14 mouse cellular contexts compared by ENCODE assay signal in genomic region chr2:72976036-72976435, GRCm38 (mm10). TPM values are rescaled to one million over a fixed set of nuclear protein-coding genes. Genes with fewer than 3 reads are reported as not detected.
DNase-seq lines count a peak whose midpoint lies in the region; ATAC-seq and TF ChIP-seq lines count a peak whose summit lies in the region.
"Had no signal": no experiment of that assay in that cellular context is flagged by ENCODE, and none has a peak within 500 bp of the region (broad histone marks: within the 10 kb centered on the region; RNA-seq: fewer than 3 reads in every experiment).

No protein-coding gene starts in this region.

- no peaks in the 10 kb centered on the region for H3K9me3 ChIP-seq in heart, embryonic 13.5 days
- H3K9me3 ChIP-seq in heart, embryonic 10.5 days = no peaks in the 10 kb centered on the region
- H3K9me3 ChIP-seq in liver, embryonic 12.5 days (replicated peaks) = no peaks in the 10 kb centered on the region
- H3K9me3 ChIP-seq in stomach, embryonic 16.5 days (replicated peaks; ENCODE audit: control insufficient read depth, low read length) = no peaks in the 10 kb centered on the region
- no peaks in the 10 kb centered on the region for H3K9me3 ChIP-seq in stomach, postnatal 0 days (ENCODE audit: control insufficient read depth, low read length)
- H3K9me3 ChIP-seq: stomach, embryonic 15.5 days had no signal

- H3K4me3 ChIP-seq in heart, embryonic 13.5 days = no peak overlapping the region
- no peak overlapping the region for H3K4me3 ChIP-seq in heart, embryonic 10.5 days
- peak overlapping the region; percentile 15; the same call in 1 of the 2 replicates for H3K4me3 ChIP-seq in liver, embryonic 12.5 days
- H3K4me3 ChIP-seq in stomach, embryonic 16.5 days (replicated peaks; ENCODE audit: low read length) = no peak overlapping the region
- H3K4me3 ChIP-seq in stomach, postnatal 0 days (ENCODE audit: low read depth, low read length) = no peak overlapping the region
- H3K4me3 ChIP-seq: stomach, embryonic 15.5 days had no signal

- ATAC-seq in heart, embryonic 13.5 days (ENCODE audit: extremely low read depth, insufficient number of reproducible peaks, low FRiP score, low TSS enrichment) = no peak
- ATAC-seq in liver, embryonic 12.5 days = no peak
- no peak for ATAC-seq in stomach, embryonic 16.5 days (ENCODE audit: insufficient read depth, low FRiP score)
- no peak for ATAC-seq in stomach, postnatal 0 days (ENCODE audit: low FRiP score, low TSS enrichment)

- peaks cover 30% of the 10 kb centered on the region for H3K4me1 ChIP-seq in heart, embryonic 13.5 days
- H3K4me1 ChIP-seq in heart, embryonic 10.5 days = peaks cover 8% of the 10 kb centered on the region; the same call in 1 of the 2 replicates
- H3K4me1 ChIP-seq in liver, embryonic 12.5 days = peaks cover 31% of the 10 kb centered on the region
- H3K4me1 ChIP-seq in stomach, embryonic 16.5 days (ENCODE audit: control insufficient read depth, insufficient read depth, low read length) = peaks cover 12% of the 10 kb centered on the region
- no peaks in the 10 kb centered on the region for H3K4me1 ChIP-seq in stomach, postnatal 0 days (replicated peaks; ENCODE audit: control insufficient read depth, insufficient read depth)

- H3K27ac ChIP-seq in heart, embryonic 13.5 days (replicated peaks) = no peak overlapping the region
- H3K27ac ChIP-seq in heart, embryonic 10.5 days = no peak overlapping the region
- H3K27ac ChIP-seq in liver, embryonic 12.5 days = no peak overlapping the region
- peak overlapping the region; percentile 24; the same call in 1 of the 2 replicates for H3K27ac ChIP-seq in stomach, embryonic 16.5 days (ENCODE audit: low read length)
- H3K27ac ChIP-seq in stomach, postnatal 0 days (replicated peaks) = no peak overlapping the region
- H3K27ac ChIP-seq: stomach, embryonic 15.5 days had no signal

- TF ChIP-seq EP300 in stomach, postnatal 0 days (optimal IDR thresholded peaks at IDR 0.05) = no peak

- peak overlapping the region; percentile 86 for H3K4me2 ChIP-seq in heart, embryonic 13.5 days
- H3K4me2 ChIP-seq in liver, embryonic 12.5 days = peak overlapping the region; percentile 74
- H3K4me2 ChIP-seq in stomach, embryonic 16.5 days (ENCODE audit: low read depth, low read length) = no peak overlapping the region; the same call in 1 of the 2 replicates
- no peak overlapping the region for H3K4me2 ChIP-seq in stomach, postnatal 0 days (replicated peaks; ENCODE audit: low read depth)

- no peak overlapping the region for H3K9ac ChIP-seq in heart, embryonic 13.5 days
- no peak overlapping the region for H3K9ac ChIP-seq in liver, embryonic 12.5 days
- no peak overlapping the region for H3K9ac ChIP-seq in stomach, embryonic 16.5 days (ENCODE audit: low read length)
- no peak overlapping the region for H3K9ac ChIP-seq in stomach, postnatal 0 days (ENCODE audit: low read length)
- H3K9ac ChIP-seq: stomach, embryonic 15.5 days had no signal

- H3K36me3 ChIP-seq in heart, embryonic 13.5 days = peaks cover 9% of the 10 kb centered on the region
- peaks cover 7% of the 10 kb centered on the region for H3K36me3 ChIP-seq in heart, embryonic 10.5 days
- peaks cover 36% of the 10 kb centered on the region for H3K36me3 ChIP-seq in liver, embryonic 12.5 days
- H3K36me3 ChIP-seq in stomach, embryonic 16.5 days (ENCODE audit: control insufficient read depth, insufficient read depth, low read length) = peaks cover 3% of the 10 kb centered on the region; the same call in 1 of the 2 replicates
- H3K36me3 ChIP-seq in stomach, postnatal 0 days (ENCODE audit: control insufficient read depth, insufficient read depth, low read length) = no peaks in the 10 kb centered on the region

- DNase-seq in heart, embryonic 10.5 days (ENCODE audit: low spot score) = no peak
- no peak for DNase-seq in liver
- DNase-seq in stomach, postnatal 0 days (ENCODE audit: low spot score) = no peak
- DNase-seq in left cerebral cortex, adult 11 months (ENCODE audit: low spot score) = no peak
- DNase-seq in ovary, postnatal 14 days (ENCODE audit: low spot score) = no peak
- DNase-seq: cerebellum, adult 8-10 months; kidney, adult 11 months; lung, postnatal 14 days had no signal

- no peak for TF ChIP-seq CTCF in stomach, postnatal 0 days (IDR thresholded peaks at IDR 0.05; ENCODE audit: low read depth)

- no peaks in the 10 kb centered on the region for H3K27me3 ChIP-seq in heart, embryonic 13.5 days (replicated peaks)
- no peaks in the 10 kb centered on the region for H3K27me3 ChIP-seq in heart, embryonic 10.5 days (ENCODE audit: insufficient read depth, poor library complexity, severe bottlenecking)
- no peaks in the 10 kb centered on the region for H3K27me3 ChIP-seq in liver, embryonic 12.5 days (replicated peaks)
- no peaks in the 10 kb centered on the region for H3K27me3 ChIP-seq in stomach, embryonic 16.5 days (ENCODE audit: control insufficient read depth, insufficient read depth, low read length)
- no peaks in the 10 kb centered on the region for H3K27me3 ChIP-seq in stomach, postnatal 0 days (ENCODE audit: control insufficient read depth, insufficient read depth, low read length)
- H3K27me3 ChIP-seq: stomach, embryonic 15.5 days had no signal

RNA-seq across cellular contexts. Expression of gene Sp3, which starts 4.2 kb away (rescaled TPM):
- 30.5 and 31.0 TPM in 2 replicates for polyA plus RNA-seq in heart, embryonic 13.5 days (2015; fragmentation: Nextera tagmentation; extraction: Ambion mirVana)
- 33.0 and 39.6 TPM in 2 replicates for polyA plus RNA-seq in heart, embryonic 10.5 days (2016; fragmentation: Nextera tagmentation; extraction: Ambion mirVana)
- 45.2 and 47.6 TPM in 2 replicates for polyA plus RNA-seq in liver, embryonic 12.5 days (2016; fragmentation: Nextera tagmentation; extraction: Ambion mirVana)
- polyA plus RNA-seq in stomach, embryonic 16.5 days (2015; fragmentation: Nextera tagmentation; extraction: Ambion mirVana) = 48.6 and 50.8 TPM in 2 replicates
- 24.3 and 25.7 TPM in 2 replicates for polyA plus RNA-seq in stomach, postnatal 0 days (2015; fragmentation: Nextera tagmentation; extraction: Ambion mirVana)

RNA-seq across cellular contexts. Expression of gene Gm11084, which starts 10.5 kb away (rescaled TPM):
- not detected in 2 replicates for polyA plus RNA-seq in heart, embryonic 13.5 days (2015; fragmentation: Nextera tagmentation; extraction: Ambion mirVana)
- not detected in 2 replicates for polyA plus RNA-seq in heart, embryonic 10.5 days (2016; fragmentation: Nextera tagmentation; extraction: Ambion mirVana)
- polyA plus RNA-seq in liver, embryonic 12.5 days (2016; fragmentation: Nextera tagmentation; extraction: Ambion mirVana) = not detected in 2 replicates
- polyA plus RNA-seq in stomach, embryonic 16.5 days (2015; fragmentation: Nextera tagmentation; extraction: Ambion mirVana) = not detected in 2 replicates
- not detected in 2 replicates for polyA plus RNA-seq in stomach, postnatal 0 days (2015; fragmentation: Nextera tagmentation; extraction: Ambion mirVana)
- polyA plus RNA-seq: C2C12; gonadal fat pad, adult 2 months; stomach, embryonic 15.5 days had no signal

Comparison
In these comparisons a context has a peak if more than half of its experiments do, and no peak if none do; other contexts are left out.
1. H3K4me2 ChIP-seq: peak in heart, embryonic 13.5 days (single experiment) and liver, embryonic 12.5 days (single experiment); none in stomach, embryonic 16.5 days (single experiment) and stomach, postnatal 0 days (single experiment).